Mouse (Mus musculus) 3134 (cell line): ENCODE measurements at regions not wholly inside any gene's neighbourhood (a gene's known extent, or its start where the extent isn't known, plus 50 kb on each side); places are given as distances from the start of the nearest gene placed in this dataset.

Experiments
- DNase-seq: peaks from one replicate; pipeline ENCODE4 v3.0.0-alpha.2; 2011; ENCODE audit warnings: low spot score; ENCODE audit not compliant: insufficient read length; ENCODE audit errors: extremely low read depth

GRCm38 (mm10) chr10:120666985-120667677, 190.9 kb upstream of the Hmga2 start:
- peak; percentile 68 for DNase-seq

GRCm38 (mm10) chr10:120666202-120666860, 190.1 kb upstream of the Hmga2 start:
- DNase-seq, result peak; percentile 46

- DNase-seq, result peak; percentile 81
These were observed 189.4 kb upstream of the Hmga2 start for GRCm38 (mm10) chr10:120665670-120666069.

- DNase-seq, result no peak
These were observed 188.2 kb upstream of the Hmga2 start for GRCm38 (mm10) chr10:120664419-120664818.

- DNase-seq, result no peak
These were observed 187.1 kb upstream of the Hmga2 start for GRCm38 (mm10) chr10:120663396-120663795.

GRCm38 (mm10) chr10:120660503-120660902, 184.2 kb upstream of the Hmga2 start:
- DNase-seq, result no peak

GRCm38 (mm10) chr10:120655238-120655931, 179.1 kb upstream of the Hmga2 start:
- DNase-seq, result no peak

- peak; percentile 41 for DNase-seq
These were observed 176.4 kb upstream of the Hmga2 start for GRCm38 (mm10) chr10:120652525-120653215.

GRCm38 (mm10) chr10:120651845-120652244, 175.6 kb upstream of the Hmga2 start:
- no peak for DNase-seq

- DNase-seq, result no peak
These were observed 174.1 kb upstream of the Hmga2 start for GRCm38 (mm10) chr10:120650336-120650735.

GRCm38 (mm10) chr10:120648741-120649140, 172.5 kb upstream of the Hmga2 start:
- DNase-seq, result no peak

- DNase-seq, result no peak
These were observed 171.8 kb upstream of the Hmga2 start for GRCm38 (mm10) chr10:120648031-120648430.

GRCm38 (mm10) chr10:120647323-120647722, 171.1 kb upstream of the Hmga2 start:
- no peak for DNase-seq

- DNase-seq, result no peak
These were observed 170.6 kb upstream of the Hmga2 start for GRCm38 (mm10) chr10:120646862-120647311.

GRCm38 (mm10) chr10:120640847-120641246, 164.6 kb upstream of the Hmga2 start:
- no peak for DNase-seq

- no peak for DNase-seq
These were observed 162.0 kb upstream of the Hmga2 start for GRCm38 (mm10) chr10:120638316-120638715.

GRCm38 (mm10) chr10:120635818-120636543, 159.7 kb upstream of the Hmga2 start:
- DNase-seq, result peak; percentile 88

- DNase-seq, result no peak
These were observed 158.9 kb upstream of the Hmga2 start for GRCm38 (mm10) chr10:120635194-120635593.

- DNase-seq, result peak; percentile 73
These were observed 155.8 kb upstream of the Hmga2 start for GRCm38 (mm10) chr10:120632071-120632470.

- peak; percentile 74 for DNase-seq
These were observed 151.8 kb upstream of the Hmga2 start for GRCm38 (mm10) chr10:120628066-120628465.
